Mouse (Mus musculus) lung, embryonic 14.5 days (tissue): Measurements from ENCODE around the gene Psmd12. TPM values are rescaled to one million over a fixed set of nuclear protein-coding genes. Genes with fewer than 3 reads are reported as not detected.

Source experiments
- ATAC-seq: fragments of 200-750 bp; cut with Nextera tagmentation; 2 replicates; pipeline ENCODE4 v1.8.0; 2017; ENCODE audit warnings: mild to moderate bottlenecking, moderate TSS enrichment, moderate library complexity; ENCODE audit not compliant: insufficient read depth
- DNase-seq: peaks from one replicate; pipeline ENCODE4 v3.0.0-alpha.2; 2015
- H3K27ac ChIP-seq: fragments of 300-500 bp; sonication (generic); 2 replicates; pipeline ENCODE4 v1.5.1; 2014; ENCODE audit warnings: low read depth, mild to moderate bottlenecking, moderate library complexity
- H3K27me3 ChIP-seq: fragments of 300-500 bp; sonication (generic); 2 replicates; pipeline ENCODE4 v1.6.1; 2014; ENCODE audit warnings: low read length, control low read depth; ENCODE audit not compliant: insufficient read depth
- H3K36me3 ChIP-seq: fragments of 300-500 bp; sonication (generic); 2 replicates; pipeline ENCODE4 v1.6.1; 2014; ENCODE audit warnings: control low read depth; ENCODE audit not compliant: insufficient read depth
- H3K4me1 ChIP-seq: fragments of 300-500 bp; sonication (generic); 2 replicates; pipeline ENCODE4 v1.6.1; 2014; ENCODE audit warnings: antibody characterized with exemption, control low read depth; ENCODE audit not compliant: insufficient read depth
- H3K4me2 ChIP-seq: fragments of 300-500 bp; sonication (generic); 2 replicates; pipeline ENCODE4 v1.6.1; 2014; ENCODE audit warnings: mild to moderate bottlenecking
- H3K4me3 ChIP-seq: fragments of 300-500 bp; sonication (generic); 2 replicates; pipeline ENCODE4 v1.5.1; 2014; ENCODE audit warnings: low read depth, low read length
- H3K9ac ChIP-seq: fragments of 300-500 bp; sonication (generic); 2 replicates; pipeline ENCODE4 v1.6.1; 2014
- H3K9me3 ChIP-seq: fragments of 300-500 bp; sonication (generic); 2 replicates; pipeline ENCODE4 v1.6.1; 2016; ENCODE audit warnings: low read depth, low read length, control low read depth
- CTCF ChIP-seq: IDR thresholded peaks from 2 replicates; pipeline ENCODE4 v1.5.1; 2016; ENCODE audit warnings: antibody characterized with exemption, low read depth
- WGBS: fragments of 180-500 bp; shearing (Covaris S2); extraction: QIAGEN DNeasy Blood & Tissue Kit; methylation state at CpG from one replicate; pipeline ENCODE4 v1.1.7; 2014; 5-methylcytosine and 5-hydroxymethylcytosine counted together
- polyA plus RNA-seq: library from polyadenylated mRNA; unstranded; fragments of >200 nt; fragmentation: Nextera tagmentation; extraction: Ambion mirVana; gene quantifications from 2 replicates; pipeline ENCODE4 v1.2.1, GENCODE M21; 2014

Gene Psmd12
- polyA plus RNA-seq, 1 experiment from 2014 or later, result 188 TPM

DNA sequence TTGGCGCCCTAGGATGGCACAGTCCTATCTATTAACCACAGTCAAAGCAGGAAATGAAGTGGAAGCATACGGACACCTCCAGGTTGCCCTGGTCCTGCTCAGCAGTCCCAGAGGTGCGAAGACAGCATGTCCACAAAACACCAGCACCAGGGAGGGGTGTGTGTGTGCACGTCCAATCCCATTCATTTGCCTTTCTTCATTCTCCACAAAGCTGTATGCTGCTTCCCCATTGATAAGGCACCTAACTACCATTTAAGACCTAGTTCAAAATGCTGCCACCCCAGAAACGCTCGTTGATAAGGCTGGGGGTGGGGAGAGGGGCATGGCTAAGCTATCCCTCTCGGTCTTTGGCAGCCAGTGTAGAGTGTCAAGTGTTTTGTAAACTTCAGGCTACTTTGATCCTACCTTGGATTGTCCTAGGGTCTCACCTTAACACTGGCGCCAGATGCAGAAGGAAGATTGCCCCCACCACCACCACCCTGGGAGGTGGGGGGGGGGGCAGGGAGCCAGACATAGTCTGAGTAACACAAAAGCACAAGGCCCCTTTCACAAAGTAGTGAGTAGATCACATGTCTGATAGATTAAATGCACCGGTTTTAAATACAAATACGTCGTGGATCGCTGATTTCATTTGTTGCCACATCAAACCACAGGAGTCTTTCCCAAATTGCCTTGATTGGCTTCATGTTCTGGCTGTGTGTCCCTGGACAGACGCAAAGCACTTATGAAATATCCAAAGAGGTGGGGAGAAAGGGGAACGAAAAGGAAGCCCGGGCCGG lies 10.8 kb upstream of the Psmd12 start:
- Histone ChIP-seq H3K36me3 (no peaks in the 10 kb centered on the region), H3K4me2 (peak overlapping the region; percentile 80), H3K4me1 (peaks cover 5% of the 10 kb centered on the region; the same call in 1 of the 2 replicates), H3K27ac (peak overlapping the region; percentile 96), H3K9ac (peak overlapping the region; percentile 89), H3K4me3 (peak overlapping the region; percentile 79), H3K27me3 (no peaks in the 10 kb centered on the region), H3K9me3 (no peaks in the 10 kb centered on the region)
- no peak for ATAC-seq
- peak; percentile 17 for DNase-seq
- TF ChIP-seq CTCF, result no peak
- 15% methylated on average over 16 of the region's 16 CpGs for WGBS

DNA sequence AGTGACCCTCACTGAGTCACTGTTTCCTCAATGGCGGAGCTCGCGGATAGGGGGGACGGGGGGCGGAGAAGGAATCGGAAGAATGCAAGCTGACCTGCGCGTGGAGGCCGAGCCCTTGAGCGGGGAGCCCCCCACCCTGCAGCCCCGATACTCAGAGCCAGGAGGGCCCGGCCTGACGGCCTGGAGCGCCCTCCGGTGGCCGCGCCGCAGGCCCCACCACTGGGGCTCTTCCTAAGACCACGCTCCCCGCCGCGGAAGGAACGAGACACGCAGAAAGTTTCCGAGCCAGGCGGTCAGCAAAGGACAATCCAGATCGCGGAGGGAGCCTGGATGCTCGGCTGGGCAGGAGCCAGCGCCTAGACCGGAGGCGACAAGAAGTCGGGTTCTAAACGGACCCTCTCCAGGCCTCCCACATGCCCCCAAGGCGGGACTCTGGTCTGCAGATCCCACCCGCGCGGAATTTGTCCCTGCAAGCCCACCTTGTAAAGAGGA lies 10.2 kb upstream of the Psmd12 start:
- Histone ChIP-seq H3K27me3 (no peaks in the 10 kb centered on the region), H3K9ac (peak overlapping the region; percentile 89), H3K36me3 (no peaks in the 10 kb centered on the region), H3K4me1 (peaks cover 5% of the 10 kb centered on the region; the same call in 1 of the 2 replicates), H3K4me3 (peak overlapping the region; percentile 79), H3K27ac (peak overlapping the region; percentile 96), H3K9me3 (no peaks in the 10 kb centered on the region), H3K4me2 (peak overlapping the region; percentile 80)
- WGBS, result under 1% methylated on average over 38 of the region's 38 CpGs
- peak; percentile 81 for TF ChIP-seq CTCF
- ATAC-seq, result peak; percentile 87
- DNase-seq, result peak; percentile 92

DNA sequence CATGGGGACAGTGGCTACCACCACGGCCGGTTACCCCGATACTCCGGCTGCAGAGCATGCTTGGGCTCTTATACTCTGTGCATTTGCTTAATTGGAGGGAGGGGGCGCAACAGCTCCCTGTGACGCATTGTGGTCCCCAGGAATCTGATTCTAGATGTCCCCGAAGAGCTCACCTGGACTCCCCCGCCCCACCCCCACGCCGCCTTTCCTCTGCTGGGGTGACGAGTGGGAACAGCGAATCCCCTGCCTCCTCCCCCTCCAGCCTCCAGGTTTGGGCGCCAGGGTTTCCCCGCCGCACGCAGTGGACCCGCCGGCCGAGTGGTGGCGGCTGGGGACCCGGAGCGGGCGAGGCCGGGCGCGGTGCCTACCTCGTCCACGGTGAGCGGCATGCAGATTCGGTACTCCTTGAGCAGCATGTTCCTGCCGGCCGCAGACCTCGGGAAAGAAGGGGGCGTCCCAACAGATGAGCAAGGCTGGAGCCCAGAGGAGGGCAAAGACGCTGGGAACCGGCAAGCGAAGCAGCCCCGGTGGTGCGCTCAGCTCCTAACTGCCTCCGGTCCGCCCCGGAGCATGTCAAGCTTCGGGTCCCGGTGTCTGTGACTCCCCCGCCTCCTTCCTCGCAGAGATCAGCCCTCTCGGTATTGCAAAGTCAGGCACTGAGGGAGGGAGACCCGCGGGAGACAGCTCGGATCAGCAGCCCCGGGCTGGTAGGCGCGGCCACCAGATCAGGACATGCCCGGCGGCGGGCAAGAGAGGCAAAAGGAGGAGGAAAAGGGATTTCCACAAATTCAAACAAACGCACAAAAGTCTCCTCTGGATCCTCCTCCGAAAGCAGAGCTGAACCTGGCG lies 9.5 kb upstream of the Psmd12 start:
- H3K9ac ChIP-seq, result peak overlapping the region; percentile 89
- no peaks in the 10 kb centered on the region for H3K36me3 ChIP-seq
- under 1% methylated on average over 52 of the region's 59 CpGs for WGBS
- DNase-seq (peak; percentile 70), ATAC-seq (peak; percentile 42)
- peak overlapping the region; percentile 80 for H3K4me2 ChIP-seq
- TF ChIP-seq CTCF, result no peak
- peak overlapping the region; percentile 96 for H3K27ac ChIP-seq
- no peaks in the 10 kb centered on the region for H3K9me3 ChIP-seq
- peaks cover 5% of the 10 kb centered on the region; the same call in 1 of the 2 replicates for H3K4me1 ChIP-seq
- peak overlapping the region; percentile 79 for H3K4me3 ChIP-seq
- H3K27me3 ChIP-seq, result no peaks in the 10 kb centered on the region

DNA sequence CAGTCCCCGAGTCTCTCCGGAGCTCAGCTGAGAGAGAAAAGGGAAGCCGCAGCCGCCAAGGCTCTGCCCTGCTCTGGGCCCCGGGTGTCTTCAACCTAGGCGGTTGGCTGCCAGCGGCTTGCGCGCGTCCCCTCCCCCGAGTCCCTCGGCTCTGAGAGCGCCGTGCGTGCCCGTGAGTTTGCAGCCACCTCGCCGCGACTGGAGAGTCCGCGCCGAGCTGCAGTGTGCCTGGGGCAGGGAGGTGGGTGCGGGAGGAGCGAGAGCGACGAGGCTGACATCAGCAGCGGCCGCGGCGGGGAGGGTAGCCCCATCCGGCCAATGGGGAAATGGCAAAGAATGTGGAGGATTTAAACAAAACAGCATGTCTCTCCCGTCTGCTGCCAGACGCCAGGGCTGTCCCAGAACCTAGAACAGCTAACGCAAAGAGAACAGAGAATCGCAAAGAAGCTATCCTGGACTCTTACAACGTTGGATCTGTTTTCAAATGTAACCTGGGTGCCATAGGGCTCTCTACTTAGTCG lies 8.7 kb upstream of the Psmd12 start, which contains the start of gene Pitpnc1:
TSS of gene Pitpnc1 (minus strand) at position 179 of the 521 bp plus-strand sequence.
- no peaks in the 10 kb centered on the region for H3K9me3 ChIP-seq
- ATAC-seq, result peak; percentile 87
- peak; percentile 95 for DNase-seq

DNA sequence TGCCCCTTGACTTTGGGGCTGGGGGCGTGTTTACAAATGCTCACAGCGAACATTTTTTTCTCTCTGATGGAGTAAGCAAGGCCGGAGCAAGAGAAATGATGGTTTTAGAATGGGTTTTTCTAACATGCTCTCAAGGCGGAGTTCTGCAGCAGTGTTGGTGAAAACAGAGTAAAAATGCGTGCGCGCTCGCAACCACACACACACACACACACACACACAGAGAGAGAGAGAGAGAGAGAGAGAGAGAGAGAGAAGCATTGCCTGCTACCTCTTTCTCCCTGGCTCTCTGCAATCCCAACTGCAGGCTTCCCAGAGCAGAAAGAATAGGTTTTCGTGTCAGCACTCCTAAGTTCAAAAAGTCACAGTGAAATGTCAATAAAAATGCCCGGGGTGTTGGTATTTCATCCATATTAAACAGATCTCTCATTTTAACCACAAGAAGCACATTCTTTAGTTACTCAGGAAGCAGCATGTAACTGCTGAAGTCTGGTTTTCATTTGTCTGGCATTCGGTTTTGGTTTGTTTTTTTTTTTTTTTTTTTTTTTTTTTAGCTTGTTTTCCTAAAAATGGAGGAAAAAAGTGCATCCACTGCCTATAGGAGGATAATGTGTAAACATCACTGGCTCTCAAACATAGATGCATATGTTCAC lies 8.1 kb upstream of the Psmd12 start:
- Histone ChIP-seq H3K36me3 (no peaks in the 10 kb centered on the region), H3K9ac (peak overlapping the region; percentile 89), H3K9me3 (no peaks in the 10 kb centered on the region), H3K27me3 (no peaks in the 10 kb centered on the region), H3K4me1 (peaks cover 5% of the 10 kb centered on the region; the same call in 1 of the 2 replicates), H3K4me3 (peak overlapping the region; percentile 79), H3K4me2 (peak overlapping the region; percentile 80), H3K27ac (peak overlapping the region; percentile 96)
- DNase-seq, result no peak
- WGBS, result 6% methylated on average over 11 of the region's 11 CpGs
- no peak for TF ChIP-seq CTCF
- ATAC-seq, result no peak

More for the DNA sequence above, 8.7 kb upstream of the Psmd12 start, which contains the start of gene Pitpnc1:
- Histone ChIP-seq H3K27ac (peak within 1 kb of the TSS; percentile 96), H3K4me2 (peak within 1 kb of the TSS; percentile 80), H3K9ac (peak within 1 kb of the TSS; percentile 89), H3K4me1 (peaks cover 5% of the 10 kb centered on the region; the same call in 1 of the 2 replicates), H3K36me3 (no peaks in the 10 kb centered on the region), H3K27me3 (no peaks in the 10 kb centered on the region), H3K4me3 (peak within 1 kb of the TSS; percentile 79)
- 0 out of 2 replicates have a peak, but pooled peaks have one; percentile 10 for TF ChIP-seq CTCF
- WGBS, result under 1% methylated on average over 37 of the region's 37 CpGs

- Histone ChIP-seq H3K4me1 (peaks cover 5% of the 10 kb centered on the region; the same call in 1 of the 2 replicates), H3K4me2 (no peak overlapping the region), H3K4me3 (no peak overlapping the region), H3K36me3 (no peaks in the 10 kb centered on the region), H3K27me3 (no peaks in the 10 kb centered on the region), H3K9ac (no peak overlapping the region), H3K27ac (no peak overlapping the region), H3K9me3 (no peaks in the 10 kb centered on the region)
- ATAC-seq, result no peak
- WGBS, result 91% methylated on average over 3 of the region's 3 CpGs
- no peak for TF ChIP-seq CTCF
- DNase-seq, result no peak
Observed at GRCm38 (mm10) chr11:107472304-107472703, 7.0 kb upstream of the Psmd12 start.
